9 mouse cellular contexts compared by ENCODE assay signal in the genomic region with DNA sequence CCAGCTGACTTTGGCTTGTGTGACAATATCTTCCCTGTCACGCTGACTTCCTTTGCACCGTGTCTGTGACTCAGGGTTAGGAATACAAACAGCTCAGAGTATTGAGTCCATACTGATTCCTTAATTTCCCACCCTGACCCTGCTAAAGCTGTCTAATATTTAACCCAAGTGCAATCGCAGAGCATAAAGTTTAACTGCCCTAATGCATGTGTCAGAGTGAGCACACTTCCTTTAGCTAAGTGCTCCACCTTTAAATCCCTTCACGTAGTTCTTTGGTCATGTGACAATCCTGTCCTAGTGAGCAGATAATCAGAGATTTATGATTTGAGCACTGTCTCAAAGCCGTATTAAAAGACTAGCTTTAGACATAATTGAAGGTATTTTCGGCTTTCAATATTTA.
A peak's percentile ranks its signal among the peaks of the same experiment; 100 is the strongest.
DNase-seq lines count a peak whose midpoint lies in the region; ATAC-seq and TF ChIP-seq lines count a peak whose summit lies in the region.
"Had no signal": no experiment of that assay in that cellular context is flagged by ENCODE, and none has a peak within 500 bp of the region (broad histone marks: within the 10 kb centered on the region; RNA-seq: fewer than 3 reads in every experiment).

No protein-coding gene starts in this region.

- no peak for TF ChIP-seq POLR2A in liver, adult 2 months (IDR thresholded peaks at IDR 0.05; ENCODE audit: extremely low read depth, insufficient read depth, low read length)

- H3K4me3 ChIP-seq in heart, embryonic 11.5 days (ENCODE audit: low read depth, low read length), result no peak overlapping the region
- H3K4me3 ChIP-seq in liver, adult 2 months (ENCODE audit: insufficient read depth, low read depth, low read length), result no peak overlapping the region
- H3K4me3 ChIP-seq in intestine, postnatal 0 days (ENCODE audit: low read depth, low read length), result peak overlapping the region; percentile 43
- no peak overlapping the region for H3K4me3 ChIP-seq in neural tube, embryonic 15.5 days (replicated peaks)
- H3K4me3 ChIP-seq: embryonic facial prominence, embryonic 12.5 days had no signal

- H3K79me2 ChIP-seq in liver, adult 2 months (ENCODE audit: control insufficient read depth, insufficient read depth, low read length), result no peaks in the 10 kb centered on the region; the same call in 1 of the 2 replicates

- no peaks in the 10 kb centered on the region for H3K36me3 ChIP-seq in heart, embryonic 11.5 days (ENCODE audit: control insufficient read depth, insufficient read depth, low read length)
- no peaks in the 10 kb centered on the region for H3K36me3 ChIP-seq in liver, adult 2 months (ENCODE audit: control insufficient read depth, insufficient read depth, low read length)
- no peaks in the 10 kb centered on the region for H3K36me3 ChIP-seq in intestine, postnatal 0 days (ENCODE audit: control insufficient read depth, insufficient read depth)
- no peaks in the 10 kb centered on the region for H3K36me3 ChIP-seq in neural tube, embryonic 15.5 days
- H3K36me3 ChIP-seq: embryonic facial prominence, embryonic 12.5 days had no signal

- peaks cover 55% of the 10 kb centered on the region for H3K4me1 ChIP-seq in heart, embryonic 11.5 days (ENCODE audit: control insufficient read depth, insufficient read depth, low read length)
- peaks cover 14% of the 10 kb centered on the region for H3K4me1 ChIP-seq in liver, adult 2 months (ENCODE audit: control insufficient read depth, insufficient read depth, low read length)
- 0 out of 2 replicates have a peak, but pooled peaks cover 7% of the 10 kb centered on the region for H3K4me1 ChIP-seq in intestine, postnatal 0 days (replicated peaks; ENCODE audit: control insufficient read depth, insufficient read depth, low read length)
- peaks cover 14% of the 10 kb centered on the region for H3K4me1 ChIP-seq in neural tube, embryonic 15.5 days

- DNase-seq in heart, postnatal 4 days, result no peak
- peak; percentile 40 for DNase-seq in liver, adult 2 months (ENCODE audit: extremely low read depth, low read depth, low spot score)
- DNase-seq in liver, result no peak
- no peak for DNase-seq in cerebellum, adult 11-12 months

- WGBS in heart, embryonic 11.5 days (ENCODE audit: insufficient replicate concordance), result 58% methylated on average over 6 of the region's 6 CpGs
- 14% methylated on average over 6 of the region's 6 CpGs for WGBS in liver, adult 2 months
- WGBS in intestine, postnatal 0 days, result 19% methylated on average over 6 of the region's 6 CpGs
- WGBS in neural tube, embryonic 15.5 days, result 39% methylated on average over 6 of the region's 6 CpGs

- ATAC-seq in heart, embryonic 11.5 days (replicated peaks; ENCODE audit: insufficient number of reproducible peaks, low FRiP score, low TSS enrichment), result no peak
- ATAC-seq in intestine, postnatal 0 days, result peak; percentile 89
- no peak for ATAC-seq in neural tube, embryonic 15.5 days (ENCODE audit: low FRiP score)
- ATAC-seq in megakaryocyte-erythroid progenitor cell, adult 5-6 weeks (replicated peaks; ENCODE audit: low FRiP score, low TSS enrichment, poor library complexity, severe bottlenecking), result no peak

- H3K27me3 ChIP-seq in heart, embryonic 11.5 days (ENCODE audit: control insufficient read depth, insufficient read depth, low read length), result no peaks in the 10 kb centered on the region
- no peaks in the 10 kb centered on the region for H3K27me3 ChIP-seq in liver, adult 2 months (ENCODE audit: control insufficient read depth, insufficient read depth, low read length)
- no peaks in the 10 kb centered on the region for H3K27me3 ChIP-seq in intestine, postnatal 0 days (replicated peaks; ENCODE audit: control insufficient read depth, insufficient read depth, low read length)
- no peaks in the 10 kb centered on the region for H3K27me3 ChIP-seq in neural tube, embryonic 15.5 days (replicated peaks)
- H3K27me3 ChIP-seq: embryonic facial prominence, embryonic 12.5 days had no signal

- no peaks in the 10 kb centered on the region for H3K9me3 ChIP-seq in heart, embryonic 11.5 days (replicated peaks; ENCODE audit: control insufficient read depth, low read length)
- no peaks in the 10 kb centered on the region for H3K9me3 ChIP-seq in intestine, postnatal 0 days (ENCODE audit: control insufficient read depth)
- H3K9me3 ChIP-seq in neural tube, embryonic 15.5 days (replicated peaks), result no peaks in the 10 kb centered on the region
- H3K9me3 ChIP-seq: embryonic facial prominence, embryonic 12.5 days had no signal

- TF ChIP-seq CTCF in liver, adult 2 months (IDR thresholded peaks at IDR 0.05; ENCODE audit: low read depth, low read length), result no peak
- TF ChIP-seq CTCF in intestine, postnatal 0 days (IDR thresholded peaks at IDR 0.05; ENCODE audit: low read depth), result no peak

- H3K9ac ChIP-seq in heart, embryonic 11.5 days (ENCODE audit: low read depth, low read length), result no peak overlapping the region
- no peak overlapping the region for H3K9ac ChIP-seq in liver, adult 2 months (ENCODE audit: low read depth, low read length)
- peak overlapping the region; percentile 62 for H3K9ac ChIP-seq in intestine, postnatal 0 days (ENCODE audit: low read depth, low read length)
- 0 out of 2 replicates have a peak overlapping the region, but pooled peaks have one; percentile 3 for H3K9ac ChIP-seq in neural tube, embryonic 15.5 days (replicated peaks)
- H3K9ac ChIP-seq: embryonic facial prominence, embryonic 12.5 days had no signal

- no peak overlapping the region; the same call in 1 of the 2 replicates for H3K4me2 ChIP-seq in heart, embryonic 11.5 days
- peak overlapping the region; percentile 69 for H3K4me2 ChIP-seq in intestine, postnatal 0 days (replicated peaks; ENCODE audit: low read depth)
- peak overlapping the region; percentile 47; the same call in 1 of the 2 replicates for H3K4me2 ChIP-seq in neural tube, embryonic 15.5 days

- H3K27ac ChIP-seq in heart, embryonic 11.5 days (ENCODE audit: low read depth, low read length), result peak overlapping the region; percentile 62; the same call in 1 of the 2 replicates
- no peak overlapping the region for H3K27ac ChIP-seq in liver, adult 2 months (replicated peaks; ENCODE audit: insufficient read depth, low read depth, low read length)
- H3K27ac ChIP-seq in intestine, postnatal 0 days (ENCODE audit: low read depth, low read length), result peak overlapping the region; percentile 96
- peak overlapping the region; percentile 64; the same call in 1 of the 2 replicates for H3K27ac ChIP-seq in neural tube, embryonic 15.5 days (replicated peaks)

Comparison
In these comparisons a context has a peak if more than half of its experiments do, and no peak if none do; other contexts are left out.
1. H3K9ac ChIP-seq: peak in intestine, postnatal 0 days (single experiment) and neural tube, embryonic 15.5 days (single experiment); none in heart, embryonic 11.5 days (single experiment) and liver, adult 2 months (single experiment).